Mouse (Mus musculus) layer of hippocampus, adult 11-12 months (tissue): ENCODE results near the gene Scarf2.

Experiments used
- DNase-seq: peaks from one replicate; pipeline ENCODE4 v3.0.0; 2022; ENCODE audit warnings: low spot score

Scarf2 gene

GRCm38 (mm10) chr16:17796971-17797811, at the start of gene Scarf2:
Gene Scarf2 (plus strand): TSS chr16:17797282.
- no peak for DNase-seq

- no peak for DNase-seq
These were observed 44.1 kb upstream of the Scarf2 start for GRCm38 (mm10) chr16:17753001-17753400.

- DNase-seq, result no peak
These were observed 43.4 kb upstream of the Scarf2 start for GRCm38 (mm10) chr16:17753686-17754085.

GRCm38 (mm10) chr16:17757756-17758155, 39.3 kb upstream of the Scarf2 start:
- no peak for DNase-seq

- no peak for DNase-seq
These were observed 38.2 kb upstream of the Scarf2 start for GRCm38 (mm10) chr16:17758902-17759301.

GRCm38 (mm10) chr16:17759344-17759773, 37.7 kb upstream of the Scarf2 start, which contains the start of gene Klhl22:
Gene Klhl22 (plus strand): TSS chr16:17759618.
- DNase-seq, result peak; percentile 87

- peak; percentile 41 for DNase-seq
These were observed 37.2 kb upstream of the Scarf2 start for GRCm38 (mm10) chr16:17759813-17760321.

GRCm38 (mm10) chr16:17760657-17761056, 36.4 kb upstream of the Scarf2 start:
- no peak for DNase-seq

- no peak for DNase-seq
These were observed 36.0 kb upstream of the Scarf2 start for GRCm38 (mm10) chr16:17761074-17761473.

GRCm38 (mm10) chr16:17764108-17764511, 33.0 kb upstream of the Scarf2 start:
- no peak for DNase-seq

GRCm38 (mm10) chr16:17768834-17769233, 28.2 kb upstream of the Scarf2 start:
- DNase-seq, result peak; percentile 37

- no peak for DNase-seq
These were observed 25.8 kb upstream of the Scarf2 start for GRCm38 (mm10) chr16:17771117-17771865.

GRCm38 (mm10) chr16:17776828-17777227, 20.3 kb upstream of the Scarf2 start:
- no peak for DNase-seq

GRCm38 (mm10) chr16:17778223-17778622, 18.9 kb upstream of the Scarf2 start:
- no peak for DNase-seq

GRCm38 (mm10) chr16:17779692-17780091, 17.4 kb upstream of the Scarf2 start:
- DNase-seq, result no peak

- DNase-seq, result no peak
These were observed 11.7 kb upstream of the Scarf2 start for GRCm38 (mm10) chr16:17785337-17785736.

GRCm38 (mm10) chr16:17792728-17793127, 4.4 kb upstream of the Scarf2 start:
- DNase-seq, result no peak

- DNase-seq, result no peak
These were observed 3.0 kb upstream of the Scarf2 start for GRCm38 (mm10) chr16:17794047-17794446.

GRCm38 (mm10) chr16:17795643-17796042, 1.4 kb upstream of the Scarf2 start:
- DNase-seq, result no peak

- DNase-seq, result no peak
These were observed 563 bp upstream of the Scarf2 start for GRCm38 (mm10) chr16:17796519-17796918.

GRCm38 (mm10) chr16:17797812-17798311, 780 bp downstream of the Scarf2 start:
- no peak for DNase-seq

- no peak for DNase-seq
These were observed 1.5 kb downstream of the Scarf2 start for GRCm38 (mm10) chr16:17798321-17799180.
